Mouse (Mus musculus): ENCODE measurements around the gene Tlr13.

Tlr13 gene

GRCm38 (mm10) chrX:106142936-106143335 lies at the start of gene Tlr13:
Gene Tlr13 (plus strand): TSS chrX:106143204.
- no peak for DNase-seq (ENCODE audit: low spot score)

GRCm38 (mm10) chrX:106105464-106105863 lies 37.5 kb upstream of the Tlr13 start:
- no peak for DNase-seq (ENCODE audit: low spot score)

GRCm38 (mm10) chrX:106113881-106114280 lies 29.1 kb upstream of the Tlr13 start:
- no peak for DNase-seq (ENCODE audit: low spot score)

GRCm38 (mm10) chrX:106114674-106115073 lies 28.3 kb upstream of the Tlr13 start:
- no peak for DNase-seq (ENCODE audit: low spot score)

GRCm38 (mm10) chrX:106122823-106123222 lies 20.2 kb upstream of the Tlr13 start:
- DNase-seq (ENCODE audit: low spot score): no peak

GRCm38 (mm10) chrX:106128283-106128682 lies 14.7 kb upstream of the Tlr13 start:
- DNase-seq (ENCODE audit: low spot score): no peak

GRCm38 (mm10) chrX:106129877-106130276 lies 13.1 kb upstream of the Tlr13 start:
- no peak for DNase-seq (ENCODE audit: low spot score)

GRCm38 (mm10) chrX:106134916-106135315 lies 8.1 kb upstream of the Tlr13 start:
- no peak for DNase-seq (ENCODE audit: low spot score)

GRCm38 (mm10) chrX:106135484-106135883 lies 7.5 kb upstream of the Tlr13 start:
- no peak for DNase-seq (ENCODE audit: low spot score)

GRCm38 (mm10) chrX:106135916-106136575 lies 7.0 kb upstream of the Tlr13 start:
- no peak for DNase-seq (ENCODE audit: low spot score)

- DNase-seq (ENCODE audit: low spot score): no peak
Observed at GRCm38 (mm10) chrX:106139309-106140070, 3.5 kb upstream of the Tlr13 start.

- DNase-seq (ENCODE audit: low spot score): no peak
Observed at GRCm38 (mm10) chrX:106148185-106148584, 5.2 kb downstream of the Tlr13 start.

- DNase-seq (ENCODE audit: low spot score): no peak
Observed at GRCm38 (mm10) chrX:106149460-106149859, 6.5 kb downstream of the Tlr13 start.

GRCm38 (mm10) chrX:106154180-106154586 lies 11.2 kb downstream of the Tlr13 start:
- no peak for DNase-seq (ENCODE audit: low spot score)

GRCm38 (mm10) chrX:106155892-106156291 lies 12.9 kb downstream of the Tlr13 start:
- no peak for DNase-seq (ENCODE audit: low spot score)

GRCm38 (mm10) chrX:106163995-106164394 lies 21.0 kb downstream of the Tlr13 start:
- no peak for DNase-seq (ENCODE audit: low spot score)

GRCm38 (mm10) chrX:106164555-106164954 lies 21.6 kb downstream of the Tlr13 start:
- no peak for DNase-seq (ENCODE audit: low spot score)

- no peak for DNase-seq (ENCODE audit: low spot score)
Observed at GRCm38 (mm10) chrX:106165089-106165488, 22.1 kb downstream of the Tlr13 start.

- DNase-seq (ENCODE audit: low spot score): peak; percentile 15
Observed at GRCm38 (mm10) chrX:106171106-106171852, 28.3 kb downstream of the Tlr13 start.

- DNase-seq (ENCODE audit: low spot score): no peak
Observed at GRCm38 (mm10) chrX:106171853-106172154, 28.8 kb downstream of the Tlr13 start.

GRCm38 (mm10) chrX:106176331-106176730 lies 33.3 kb downstream of the Tlr13 start:
- DNase-seq (ENCODE audit: low spot score): no peak

- DNase-seq (ENCODE audit: low spot score): no peak
Observed at GRCm38 (mm10) chrX:106184279-106184678, 41.3 kb downstream of the Tlr13 start.

GRCm38 (mm10) chrX:106185706-106186105 lies 42.7 kb downstream of the Tlr13 start:
- DNase-seq (ENCODE audit: low spot score): no peak

All from urinary bladder, postnatal 10 days (tissue).